Mouse (Mus musculus): Measurements from ENCODE around the gene Dscam. TPM values are rescaled to one million over a fixed set of nuclear protein-coding genes. Genes with fewer than 3 reads are reported as not detected.
A peak's percentile ranks its signal among the peaks of the same experiment; 100 is the strongest.

Gene Dscam
- polyA plus RNA-seq, 1 experiment = 0.13 TPM

- no peaks in the 10 kb centered on the region for H3K4me1 ChIP-seq (ENCODE audit: control insufficient read depth, insufficient read depth, low read length)
- no peaks in the 10 kb centered on the region for H3K27me3 ChIP-seq (ENCODE audit: control insufficient read depth, insufficient read depth, low read length, poor library complexity, severe bottlenecking)
- TF ChIP-seq POLR2A (IDR thresholded peaks at IDR 0.05; ENCODE audit: insufficient read depth, low read length) (no peak), CTCF (IDR thresholded peaks at IDR 0.05; ENCODE audit: low read depth, low read length) (no peak), EP300 (IDR thresholded peaks at IDR 0.05; ENCODE audit: insufficient read depth, low read depth, low read length) (no peak)
- H3K4me3 ChIP-seq (ENCODE audit: low read depth, low read length) = no peak overlapping the region
- no peaks in the 10 kb centered on the region for H3K36me3 ChIP-seq (ENCODE audit: control insufficient read depth, insufficient read depth, low read length, poor library complexity, severe bottlenecking)
- no peak overlapping the region for H3K27ac ChIP-seq (ENCODE audit: insufficient read depth, low read length)
- no peak overlapping the region for H3K9ac ChIP-seq (ENCODE audit: low read depth, poor library complexity, severe bottlenecking)
- H3K9me3 ChIP-seq (replicated peaks; ENCODE audit: control insufficient read depth, insufficient read depth, low read length, poor library complexity, severe bottlenecking) = no peaks in the 10 kb centered on the region
Observed at GRCm38 (mm10) chr16:97194630-97195029, 24.1 kb upstream of the Dscam start.

GRCm38 (mm10) chr16:97194179-97194578 is 23.6 kb upstream of the Dscam start:
- Histone ChIP-seq H3K36me3 (ENCODE audit: control insufficient read depth, insufficient read depth, low read length, poor library complexity, severe bottlenecking) (no peaks in the 10 kb centered on the region), H3K4me3 (ENCODE audit: low read depth, low read length) (no peak overlapping the region), H3K27me3 (ENCODE audit: control insufficient read depth, insufficient read depth, low read length, poor library complexity, severe bottlenecking) (no peaks in the 10 kb centered on the region), H3K9me3 (replicated peaks; ENCODE audit: control insufficient read depth, insufficient read depth, low read length, poor library complexity, severe bottlenecking) (no peaks in the 10 kb centered on the region), H3K4me1 (ENCODE audit: control insufficient read depth, insufficient read depth, low read length) (no peaks in the 10 kb centered on the region), H3K9ac (ENCODE audit: low read depth, poor library complexity, severe bottlenecking) (no peak overlapping the region), H3K27ac (ENCODE audit: insufficient read depth, low read length) (no peak overlapping the region)
- no peak for TF ChIP-seq EP300 (IDR thresholded peaks at IDR 0.05; ENCODE audit: insufficient read depth, low read depth, low read length)
- no peak for TF ChIP-seq CTCF (IDR thresholded peaks at IDR 0.05; ENCODE audit: low read depth, low read length)
- TF ChIP-seq POLR2A (IDR thresholded peaks at IDR 0.05; ENCODE audit: insufficient read depth, low read length) = no peak

DNA sequence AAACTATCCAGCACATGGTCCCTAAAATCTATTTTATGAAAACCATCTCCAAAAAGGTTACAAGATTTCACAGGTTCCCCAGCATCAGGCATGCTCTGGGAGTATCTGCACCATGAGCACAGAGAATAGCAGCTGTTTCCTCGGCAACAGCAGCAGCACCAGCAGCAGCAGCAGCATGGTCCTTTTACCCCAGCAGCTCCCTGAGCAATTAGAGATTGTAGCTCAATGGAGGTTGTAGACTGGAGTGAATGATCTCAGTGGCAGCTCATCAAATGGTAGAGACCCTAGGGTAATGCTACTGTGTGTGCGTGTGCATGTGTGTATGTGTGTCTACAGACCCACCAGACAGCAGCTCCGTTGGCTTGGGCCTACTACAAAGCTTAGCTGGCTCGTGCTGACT is 21.7 kb upstream of the Dscam start:
- H3K4me3 ChIP-seq (ENCODE audit: low read depth, low read length) = no peak overlapping the region
- no peaks in the 10 kb centered on the region for H3K9me3 ChIP-seq (replicated peaks; ENCODE audit: control insufficient read depth, insufficient read depth, low read length, poor library complexity, severe bottlenecking)
- TF ChIP-seq POLR2A (IDR thresholded peaks at IDR 0.05; ENCODE audit: insufficient read depth, low read length) = no peak
- TF ChIP-seq EP300 (IDR thresholded peaks at IDR 0.05; ENCODE audit: insufficient read depth, low read depth, low read length) = no peak
- TF ChIP-seq CTCF (IDR thresholded peaks at IDR 0.05; ENCODE audit: low read depth, low read length) = no peak
- no peaks in the 10 kb centered on the region for H3K4me1 ChIP-seq (ENCODE audit: control insufficient read depth, insufficient read depth, low read length)
- H3K27me3 ChIP-seq (ENCODE audit: control insufficient read depth, insufficient read depth, low read length, poor library complexity, severe bottlenecking) = no peaks in the 10 kb centered on the region
- H3K9ac ChIP-seq (ENCODE audit: low read depth, poor library complexity, severe bottlenecking) = no peak overlapping the region
- no peak overlapping the region for H3K27ac ChIP-seq (ENCODE audit: insufficient read depth, low read length)
- no peaks in the 10 kb centered on the region for H3K36me3 ChIP-seq (ENCODE audit: control insufficient read depth, insufficient read depth, low read length, poor library complexity, severe bottlenecking)

DNA sequence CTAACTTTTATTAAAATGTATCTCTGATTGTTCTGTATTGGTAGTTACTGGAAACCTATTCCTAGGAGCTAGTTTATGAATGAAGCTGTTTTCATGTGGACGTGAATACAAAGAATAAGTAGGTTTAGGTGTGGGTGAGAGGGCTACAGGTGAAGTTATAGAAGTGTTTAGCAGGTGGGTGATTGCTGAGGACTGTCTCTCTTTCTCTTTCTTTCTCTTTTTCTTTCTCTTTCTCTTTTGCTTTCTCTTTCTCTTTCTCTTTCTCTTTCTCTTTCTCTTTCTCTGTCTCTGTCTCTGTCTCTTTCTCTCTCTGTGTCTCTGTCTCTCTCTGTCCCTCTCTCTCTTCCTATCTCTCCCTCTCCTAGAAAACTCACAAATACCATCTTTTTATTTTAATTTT is 20.1 kb upstream of the Dscam start:
- Histone ChIP-seq H3K36me3 (ENCODE audit: control insufficient read depth, insufficient read depth, low read length, poor library complexity, severe bottlenecking) (no peaks in the 10 kb centered on the region), H3K27ac (ENCODE audit: insufficient read depth, low read length) (no peak overlapping the region), H3K4me1 (ENCODE audit: control insufficient read depth, insufficient read depth, low read length) (no peaks in the 10 kb centered on the region), H3K27me3 (ENCODE audit: control insufficient read depth, insufficient read depth, low read length, poor library complexity, severe bottlenecking) (no peaks in the 10 kb centered on the region), H3K4me3 (ENCODE audit: low read depth, low read length) (no peak overlapping the region), H3K9me3 (replicated peaks; ENCODE audit: control insufficient read depth, insufficient read depth, low read length, poor library complexity, severe bottlenecking) (peaks cover under 1% of the 10 kb centered on the region; the same call in 1 of the 2 replicates), H3K9ac (ENCODE audit: low read depth, poor library complexity, severe bottlenecking) (no peak overlapping the region)
- TF ChIP-seq POLR2A (IDR thresholded peaks at IDR 0.05; ENCODE audit: insufficient read depth, low read length) (no peak), CTCF (IDR thresholded peaks at IDR 0.05; ENCODE audit: low read depth, low read length) (no peak), EP300 (IDR thresholded peaks at IDR 0.05; ENCODE audit: insufficient read depth, low read depth, low read length) (no peak)

DNA sequence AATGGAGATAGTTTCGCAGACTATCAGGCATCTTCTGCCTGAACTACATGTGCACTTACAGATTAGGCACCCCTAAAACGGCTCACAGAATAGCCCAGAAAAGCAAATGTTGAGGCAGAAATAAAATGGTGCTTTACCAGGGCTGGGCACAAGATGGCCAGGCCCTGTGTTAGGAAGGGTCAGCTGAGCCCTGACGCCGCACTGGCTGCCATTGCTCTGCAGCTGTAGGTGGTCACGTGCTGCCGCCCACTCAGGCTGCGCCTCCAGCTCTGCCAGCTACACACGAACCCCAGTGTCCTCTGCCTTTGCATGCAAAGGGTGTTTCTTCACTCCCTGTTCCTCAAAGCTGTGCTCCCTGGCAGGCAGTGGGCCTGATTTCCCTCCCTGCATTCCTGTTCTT is 948 bp upstream of the Dscam start:
- no peak overlapping the region for H3K4me3 ChIP-seq (ENCODE audit: low read depth, low read length)
- TF ChIP-seq CTCF (IDR thresholded peaks at IDR 0.05; ENCODE audit: low read depth, low read length) = no peak
- no peak for TF ChIP-seq POLR2A (IDR thresholded peaks at IDR 0.05; ENCODE audit: insufficient read depth, low read length)
- no peaks in the 10 kb centered on the region for H3K36me3 ChIP-seq (ENCODE audit: control insufficient read depth, insufficient read depth, low read length, poor library complexity, severe bottlenecking)
- no peaks in the 10 kb centered on the region for H3K27me3 ChIP-seq (ENCODE audit: control insufficient read depth, insufficient read depth, low read length, poor library complexity, severe bottlenecking)
- H3K9ac ChIP-seq (ENCODE audit: low read depth, poor library complexity, severe bottlenecking) = no peak overlapping the region
- no peaks in the 10 kb centered on the region for H3K4me1 ChIP-seq (ENCODE audit: control insufficient read depth, insufficient read depth, low read length)
- H3K27ac ChIP-seq (ENCODE audit: insufficient read depth, low read length) = no peak overlapping the region
- no peaks in the 10 kb centered on the region for H3K9me3 ChIP-seq (replicated peaks; ENCODE audit: control insufficient read depth, insufficient read depth, low read length, poor library complexity, severe bottlenecking)

- peaks cover 2% of the 10 kb centered on the region for H3K4me1 ChIP-seq (ENCODE audit: control insufficient read depth, insufficient read depth, low read length)
- H3K9me3 ChIP-seq (replicated peaks; ENCODE audit: control insufficient read depth, insufficient read depth, low read length, poor library complexity, severe bottlenecking) = no peaks in the 10 kb centered on the region
- peak overlapping the region; percentile 35 for H3K4me3 ChIP-seq (ENCODE audit: low read depth, low read length)
- no peak for TF ChIP-seq CTCF (IDR thresholded peaks at IDR 0.05; ENCODE audit: low read depth, low read length)
- no peak for TF ChIP-seq POLR2A (IDR thresholded peaks at IDR 0.05; ENCODE audit: insufficient read depth, low read length)
- no peaks in the 10 kb centered on the region for H3K27me3 ChIP-seq (ENCODE audit: control insufficient read depth, insufficient read depth, low read length, poor library complexity, severe bottlenecking)
- H3K27ac ChIP-seq (ENCODE audit: insufficient read depth, low read length) = no peak overlapping the region
- H3K9ac ChIP-seq (ENCODE audit: low read depth, poor library complexity, severe bottlenecking) = peak overlapping the region; percentile 51
- H3K36me3 ChIP-seq (ENCODE audit: control insufficient read depth, insufficient read depth, low read length, poor library complexity, severe bottlenecking) = no peaks in the 10 kb centered on the region
Observed at GRCm38 (mm10) chr16:97169901-97170512, 545 bp downstream of the Dscam start.
